Mouse (Mus musculus): Measurements from ENCODE around the gene Brms1.

GRCm38 (mm10) chr19:5084834-5085144, 43.6 kb downstream of the Brms1 start:
- no peak for TF ChIP-seq CTCF (IDR thresholded peaks at IDR 0.05; ENCODE audit: control insufficient read depth, insufficient read depth, low read length)
- no peak for TF ChIP-seq POLR2A (IDR thresholded peaks at IDR 0.05; ENCODE audit: borderline replicate concordance, control insufficient read depth, low read depth, low read length)
